Mouse (Mus musculus) c-Kit-positive CD71-positive TER-119-negative erythroid progenitor cells, embryonic 14.5 days (primary cell): ENCODE measurements at regions not wholly inside any gene's neighbourhood (a gene's known extent, or its start where the extent isn't known, plus 50 kb on each side); places are given as distances from the start of the nearest gene placed in this dataset.

Experiments
- DNase-seq: peaks from one replicate; pipeline ENCODE4 v3.0.0-alpha.2; 2013; ENCODE audit warnings: low read depth

DNA sequence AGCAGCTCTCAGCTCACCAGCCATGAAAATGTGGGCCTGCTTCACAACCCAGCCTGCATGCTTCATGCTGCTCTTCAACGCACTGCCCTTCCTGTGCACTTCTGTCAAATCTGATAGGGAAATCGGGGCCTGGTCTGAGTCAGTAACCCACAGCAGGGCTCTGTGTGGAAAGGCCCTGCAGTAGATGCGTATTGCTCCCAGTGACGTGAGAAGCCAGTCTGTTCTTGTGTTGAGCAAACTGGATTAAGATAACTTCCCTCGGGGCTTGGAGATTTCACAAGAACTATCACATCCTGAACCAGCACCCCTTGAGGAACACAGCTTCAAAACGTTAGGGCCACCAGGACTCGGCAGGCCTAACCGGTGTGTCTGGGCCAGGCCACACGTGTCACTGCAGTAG is 106.5 kb upstream of the Klf14 start:
- DNase-seq = no peak

DNA sequence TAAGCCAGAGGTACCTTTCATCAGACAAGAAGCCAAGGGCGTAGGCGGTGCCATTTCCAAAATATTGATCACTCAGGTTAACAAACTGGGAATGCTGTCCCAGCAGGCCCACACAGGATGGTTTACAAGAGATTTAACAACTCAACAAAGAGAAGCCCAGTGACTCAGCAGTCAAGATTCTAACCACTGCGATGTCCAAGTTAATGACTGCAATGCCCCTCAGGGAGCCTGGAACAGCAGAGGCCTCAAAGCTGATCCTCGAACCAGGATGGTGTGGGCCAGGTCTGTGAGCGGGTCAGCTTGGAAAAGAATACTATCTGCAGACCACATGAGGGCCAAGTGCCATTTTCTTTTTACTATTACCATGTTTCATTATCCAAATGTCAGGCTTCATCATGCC is 108.0 kb upstream of the Klf14 start:
- no peak for DNase-seq

DNA sequence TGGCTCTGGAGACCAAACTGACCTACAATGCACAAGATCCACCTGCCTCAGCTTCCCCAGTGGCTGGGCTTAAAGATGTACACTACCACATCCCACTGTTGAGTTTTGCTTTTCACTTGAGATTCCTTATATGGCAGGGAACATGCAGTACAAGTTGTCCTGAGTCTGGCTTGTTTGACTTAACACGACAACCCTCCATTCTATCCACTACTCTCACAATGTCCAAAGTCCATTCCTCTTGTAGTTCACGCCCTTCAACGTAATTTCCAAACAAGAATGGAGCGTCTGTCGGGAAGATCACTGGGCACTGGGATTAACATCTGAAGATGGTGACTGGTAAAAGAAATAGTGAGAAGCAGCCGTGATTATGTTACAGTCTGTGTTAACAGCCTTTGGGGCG is 108.6 kb upstream of the Klf14 start:
- DNase-seq = no peak

DNA sequence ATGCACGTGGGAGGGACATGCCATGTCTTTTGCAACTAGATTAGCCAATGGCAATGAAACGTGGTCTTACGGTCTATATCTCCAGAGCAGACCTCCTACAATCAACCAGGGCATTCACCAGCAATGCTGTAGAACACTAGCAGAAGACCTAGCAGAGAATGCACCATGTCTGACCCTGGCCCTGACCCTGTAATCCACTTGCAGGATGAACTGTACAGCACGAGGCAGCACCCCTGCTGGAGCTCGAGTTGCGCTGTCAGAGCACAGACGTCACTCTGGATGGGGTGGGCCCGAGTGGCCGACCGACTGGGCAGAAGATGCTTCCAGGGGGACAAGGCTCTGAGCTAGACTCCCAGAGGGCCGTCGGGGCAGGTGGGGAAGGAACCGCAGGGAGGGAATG is 110.4 kb upstream of the Klf14 start:
- no peak for DNase-seq

- no peak for DNase-seq
Observed at GRCm38 (mm10) chr6:31070537-31070936, 111.7 kb upstream of the Klf14 start.

GRCm38 (mm10) chr6:31070966-31071365 is 112.1 kb upstream of the Klf14 start:
- DNase-seq = no peak

DNA sequence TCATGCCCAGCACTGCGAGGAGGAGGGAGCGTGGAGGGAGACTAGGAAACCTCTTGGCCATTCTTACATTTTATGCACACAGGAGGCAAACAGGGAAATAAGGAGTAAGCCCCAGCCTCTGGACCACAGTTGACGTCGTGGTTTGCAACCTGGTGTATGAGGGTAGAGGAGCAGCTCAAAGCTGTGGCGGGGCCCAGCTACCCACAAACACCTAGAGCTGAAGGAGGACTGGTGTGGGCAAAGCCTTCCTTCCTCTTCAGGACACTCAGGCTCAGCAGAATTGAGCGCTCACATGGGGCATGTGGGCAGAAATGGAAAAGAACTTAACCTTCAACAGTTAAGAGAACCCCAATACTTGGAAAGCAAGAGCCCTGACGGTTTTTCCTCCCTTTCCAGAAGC is 113.2 kb upstream of the Klf14 start:
- DNase-seq = no peak

DNA sequence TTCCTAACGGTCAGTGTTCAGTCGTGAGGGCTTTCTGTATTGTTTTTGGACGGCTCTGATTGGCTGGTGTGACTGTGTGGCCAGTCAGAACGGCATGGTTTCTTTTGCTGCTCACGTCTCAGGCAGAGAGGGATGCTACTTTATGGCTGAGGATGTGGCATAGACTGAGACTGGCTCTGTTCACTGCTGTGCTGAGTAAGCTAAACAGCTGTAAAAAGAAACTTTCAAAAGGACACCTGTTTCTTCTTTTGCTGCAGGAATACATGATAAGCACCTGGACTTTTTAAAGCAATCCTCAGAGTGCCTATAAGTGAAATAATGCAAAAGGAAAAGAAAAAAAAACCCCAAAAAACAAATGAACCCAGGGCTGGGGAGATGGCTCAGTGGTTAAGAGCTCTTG is 113.7 kb upstream of the Klf14 start:
- DNase-seq = no peak

- no peak for DNase-seq
Observed at GRCm38 (mm10) chr6:31073338-31073737, 114.5 kb upstream of the Klf14 start.

DNA sequence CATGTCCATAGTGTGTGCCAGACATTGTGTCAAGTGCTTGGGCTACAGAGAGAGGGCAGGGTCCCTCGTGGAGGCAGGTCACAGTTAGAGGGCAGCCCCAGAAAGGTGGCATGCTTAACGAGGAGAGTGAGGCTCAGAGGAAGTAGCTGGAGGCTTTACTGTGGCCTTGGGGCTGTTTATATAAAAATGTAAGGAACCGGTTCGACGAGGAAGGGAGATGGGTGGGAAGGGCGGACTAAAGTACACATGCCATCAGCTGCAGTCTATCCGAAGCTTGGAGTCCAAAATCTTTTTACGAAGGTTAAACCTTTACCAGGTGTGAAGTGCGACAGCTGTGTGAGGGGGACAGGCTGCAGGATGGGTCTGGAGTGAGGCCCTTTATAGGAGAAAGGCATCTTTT is 115.5 kb upstream of the Klf14 start:
- DNase-seq = no peak

GRCm38 (mm10) chr6:31075209-31075571 is 116.3 kb upstream of the Klf14 start:
- no peak for DNase-seq

GRCm38 (mm10) chr6:31075572-31076477 is 116.9 kb upstream of the Klf14 start:
- no peak for DNase-seq

DNA sequence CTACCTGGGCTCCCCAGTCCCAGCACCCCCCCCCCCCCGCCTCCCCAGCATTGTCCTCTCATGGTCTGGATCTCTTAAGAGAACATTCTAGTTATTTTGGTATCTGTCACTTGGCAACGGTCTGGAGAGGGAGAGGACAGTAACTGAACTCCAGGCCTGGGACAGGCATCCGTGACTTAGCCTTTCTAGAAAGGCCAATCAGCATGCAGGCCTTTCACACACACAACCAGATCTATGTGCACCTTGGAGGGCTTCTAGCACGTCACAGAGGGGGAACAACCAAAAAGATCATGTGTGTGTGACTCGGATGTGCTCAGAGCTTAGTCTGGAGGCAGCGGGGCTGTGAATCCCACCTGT is 117.6 kb upstream of the Klf14 start:
- no peak for DNase-seq

DNA sequence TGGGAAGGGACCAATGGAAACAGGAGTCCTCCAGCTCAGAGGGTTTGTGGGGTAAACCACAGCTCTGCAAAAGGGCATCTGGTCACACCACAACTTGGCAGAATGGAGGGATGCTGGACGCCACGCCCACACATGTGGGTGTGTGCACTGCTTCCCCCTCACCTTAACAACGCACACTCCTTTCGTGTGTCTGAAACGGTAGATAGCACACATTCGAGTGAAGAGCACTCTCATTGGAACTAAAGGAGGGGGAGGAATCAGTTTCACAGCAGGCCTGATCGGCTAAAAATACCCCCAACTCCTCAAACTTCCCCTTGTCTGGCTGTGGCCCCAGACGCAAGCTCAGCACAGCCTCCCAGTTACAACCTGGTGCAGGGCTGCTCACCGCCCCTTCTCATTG is 118.3 kb upstream of the Klf14 start:
- no peak for DNase-seq

DNA sequence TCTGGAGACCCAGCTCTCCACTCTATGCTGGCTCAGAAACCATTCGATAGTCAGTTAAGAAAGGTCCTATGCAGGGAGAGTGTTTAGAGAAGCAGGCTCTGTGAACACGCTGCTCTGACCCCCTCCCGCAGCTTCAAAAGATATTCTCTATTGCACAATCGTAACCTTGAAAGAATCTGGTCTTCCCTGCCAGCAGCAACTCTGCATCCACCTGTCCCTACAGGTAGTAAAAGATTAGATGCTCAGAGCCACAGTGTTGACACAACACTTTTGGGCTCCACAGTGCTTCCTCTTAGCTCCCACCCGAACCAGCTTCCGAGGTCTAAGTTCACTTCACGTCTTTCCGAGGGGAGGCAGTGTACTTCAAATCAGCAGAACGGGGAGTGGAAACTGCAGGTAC is 118.9 kb upstream of the Klf14 start:
- no peak for DNase-seq

- DNase-seq = no peak
Observed at GRCm38 (mm10) chr6:31078413-31078812, 119.5 kb upstream of the Klf14 start.

GRCm38 (mm10) chr6:31079586-31080259 is 120.8 kb upstream of the Klf14 start:
- DNase-seq = no peak

DNA sequence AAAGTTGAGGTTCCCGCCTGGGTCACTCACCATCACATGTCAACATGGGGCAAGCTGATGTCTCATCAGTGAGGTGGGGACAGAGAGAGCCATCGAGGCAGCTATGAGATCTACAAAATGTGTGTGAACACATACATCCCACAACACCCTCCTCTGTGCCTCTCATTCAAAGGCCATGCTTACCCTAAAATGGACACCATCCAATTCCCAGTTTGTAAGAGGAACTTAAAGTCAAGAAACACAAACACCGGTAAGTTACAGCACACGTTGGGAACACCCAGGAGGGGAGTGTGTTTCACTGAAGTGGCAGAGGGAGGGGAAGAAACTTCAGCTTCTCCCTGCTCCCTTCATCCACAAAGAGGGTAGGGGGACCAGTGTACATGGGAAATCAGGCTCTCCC is 121.4 kb upstream of the Klf14 start:
- no peak for DNase-seq

DNA sequence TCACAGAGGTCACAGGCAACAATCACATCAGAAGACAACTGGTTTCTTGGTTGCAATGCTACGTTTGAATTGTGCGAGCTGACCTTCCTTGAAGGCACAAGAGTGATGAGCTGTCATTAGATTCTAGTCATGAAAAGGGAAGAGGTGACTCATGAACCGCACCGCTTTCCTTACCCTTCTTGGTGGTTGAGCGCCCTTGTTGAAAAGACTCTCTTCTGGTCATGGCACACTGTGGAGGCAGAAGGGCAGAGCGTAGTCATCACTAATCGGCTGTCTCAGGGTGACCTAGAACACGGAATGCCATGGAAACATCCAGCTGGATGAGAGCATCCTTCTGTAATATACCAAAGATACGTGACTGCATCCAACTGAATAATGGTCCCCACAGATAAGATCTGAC is 121.8 kb upstream of the Klf14 start:
- no peak for DNase-seq

DNA sequence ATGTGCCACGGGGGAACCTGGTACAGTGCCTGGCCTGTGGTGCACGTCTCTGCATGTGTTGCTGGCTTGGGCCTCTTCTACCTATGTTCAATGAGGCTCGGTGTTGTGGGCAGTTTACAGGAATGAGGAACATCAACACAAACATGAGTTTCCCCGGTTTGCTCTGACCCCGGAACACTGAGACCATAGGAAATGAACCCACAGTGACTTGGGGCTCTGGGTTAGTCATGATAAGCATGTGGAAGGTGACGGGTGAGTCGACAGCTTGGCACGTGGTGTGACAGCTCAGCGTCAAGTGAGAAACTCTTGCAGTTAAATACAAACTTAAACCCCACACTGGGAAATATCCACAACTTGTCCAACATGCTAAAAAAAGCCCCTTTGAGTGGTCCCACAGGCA is 122.4 kb upstream of the Klf14 start:
- DNase-seq = no peak

GRCm38 (mm10) chr6:31081988-31082387 is 123.1 kb upstream of the Klf14 start:
- no peak for DNase-seq

DNA sequence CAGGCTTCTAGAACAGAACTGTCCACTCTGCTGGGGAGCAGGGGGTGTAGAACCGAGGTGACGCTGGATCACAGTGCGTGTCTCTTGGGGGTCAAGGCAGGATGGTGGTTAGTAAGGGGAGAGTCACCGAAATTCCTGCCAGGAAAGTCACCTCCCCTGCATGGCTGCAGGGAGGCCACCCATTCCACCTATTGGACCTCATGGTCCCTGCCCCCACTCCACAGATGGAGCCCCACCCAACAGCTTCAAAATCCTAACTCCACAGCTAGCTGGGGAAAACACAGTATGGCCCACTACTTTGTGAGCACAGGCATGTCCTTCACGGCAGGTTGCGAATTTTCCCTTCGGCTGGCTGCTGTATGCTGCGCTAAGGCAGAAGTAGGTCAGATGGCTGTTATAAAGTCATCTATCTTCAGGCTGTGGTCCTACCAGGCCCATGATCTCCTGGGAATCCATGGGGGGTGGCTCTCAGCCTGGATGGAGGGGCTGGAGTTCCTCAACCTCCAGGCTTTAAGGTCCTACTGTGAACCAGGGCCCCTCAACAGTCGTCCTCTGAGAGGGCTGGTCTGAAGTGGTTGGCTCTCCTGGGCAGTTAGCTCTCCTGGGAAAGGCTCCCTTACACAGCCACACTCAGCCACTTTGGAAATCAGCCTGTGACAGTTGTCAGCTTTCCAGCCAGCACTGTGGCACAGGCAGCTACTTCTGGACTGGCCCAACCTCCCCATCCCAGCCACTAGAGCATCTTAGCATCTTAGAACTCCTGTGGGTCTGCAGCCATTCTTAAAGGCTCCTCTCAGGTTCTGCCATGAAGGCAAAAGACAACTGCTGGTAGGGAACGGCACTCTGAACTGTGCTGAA is 124.0 kb upstream of the Klf14 start:
- DNase-seq = no peak

- DNase-seq = no peak
Observed at GRCm38 (mm10) chr6:31083701-31084100, 124.8 kb upstream of the Klf14 start.
